Mouse (Mus musculus): ENCODE measurements around the gene Rsph1. TPM values are rescaled to one million over a fixed set of nuclear protein-coding genes. Genes with fewer than 3 reads are reported as not detected.
A peak's percentile ranks its signal among the peaks of the same experiment; 100 is the strongest.

The Rsph1 gene
- 1 to 10 TPM in 1 of 2 experiments, under 1 TPM in 1; 0.79 to 1.7 TPM for total RNA-seq (2021)
- long read RNA-seq, experiment 1, partial matches to known transcripts, result 0 of 3 reads
- long read RNA-seq, experiment 1, other reads (novel, unspliced or antisense), result 0 of 3 reads
- long read RNA-seq, experiment 2, partial matches to known transcripts, result 1 of 2 reads
- long read RNA-seq, experiment 2, other reads (novel, unspliced or antisense), result 0 of 2 reads

GRCm38 (mm10) chr17:31276922-31277918 is at the start of gene Rsph1:
Gene Rsph1 (minus strand): TSS chr17:31277383.
- peak; percentile 98 to 100 for DNase-seq

GRCm38 (mm10) chr17:31326220-31326852 is 49.2 kb upstream of the Rsph1 start:
- no peak for DNase-seq

- DNase-seq, result peak in 1 of 2 experiments; percentile 43
Measured at GRCm38 (mm10) chr17:31325451-31326219, 48.5 kb upstream of the Rsph1 start.

GRCm38 (mm10) chr17:31324227-31324626 is 47.0 kb upstream of the Rsph1 start:
- no peak for DNase-seq

- DNase-seq, result no peak
Measured at GRCm38 (mm10) chr17:31323379-31323778, 46.2 kb upstream of the Rsph1 start.

GRCm38 (mm10) chr17:31322446-31322845 is 45.3 kb upstream of the Rsph1 start:
- no peak for DNase-seq

- DNase-seq, result peak; percentile 58 to 73
Measured at GRCm38 (mm10) chr17:31321425-31321824, 44.2 kb upstream of the Rsph1 start.

GRCm38 (mm10) chr17:31318906-31319767 is 42.0 kb upstream of the Rsph1 start:
- DNase-seq, result no peak

- no peak for DNase-seq
Measured at GRCm38 (mm10) chr17:31317521-31318272, 40.5 kb upstream of the Rsph1 start.

GRCm38 (mm10) chr17:31316998-31317397 is 39.8 kb upstream of the Rsph1 start:
- DNase-seq, result no peak

GRCm38 (mm10) chr17:31315993-31316392 is 38.8 kb upstream of the Rsph1 start:
- no peak for DNase-seq

- DNase-seq, result no peak
Measured at GRCm38 (mm10) chr17:31315046-31315792, 38.0 kb upstream of the Rsph1 start.

- DNase-seq, result no peak
Measured at GRCm38 (mm10) chr17:31312648-31313047, 35.5 kb upstream of the Rsph1 start.

- DNase-seq, result no peak
Measured at GRCm38 (mm10) chr17:31311047-31311446, 33.9 kb upstream of the Rsph1 start.

GRCm38 (mm10) chr17:31309281-31309793 is 32.2 kb upstream of the Rsph1 start:
- no peak for DNase-seq

- no peak for DNase-seq
Measured at GRCm38 (mm10) chr17:31308291-31308816, 31.2 kb upstream of the Rsph1 start.

GRCm38 (mm10) chr17:31307756-31308155 is 30.6 kb upstream of the Rsph1 start:
- DNase-seq, result no peak

GRCm38 (mm10) chr17:31305776-31306120 is 28.6 kb upstream of the Rsph1 start:
- no peak for DNase-seq
